Mouse (Mus musculus) embryonic facial prominence, embryonic 11.5 days (tissue): ENCODE results near the gene Tpra1. TPM values are rescaled to one million over a fixed set of nuclear protein-coding genes. Genes with fewer than 3 reads are reported as not detected.
A peak's percentile ranks its signal among the peaks of the same experiment; 100 is the strongest.

ENCODE experiments used
- ATAC-seq: fragments of 200-750 bp; cut with Nextera tagmentation; replicated peaks from 2 replicates; pipeline ENCODE4 v1.8.0; 2017; ENCODE audit warnings: low read depth; ENCODE audit not compliant: insufficient number of reproducible peaks, low FRiP score, low TSS enrichment
- DNase-seq: peaks from one replicate; pipeline ENCODE4 v3.0.0-alpha.2; 2015; ENCODE audit warnings: low spot score
- H3K27ac ChIP-seq: fragments of 300-500 bp; sonication (generic); replicated peaks from 2 replicates; pipeline ENCODE4 v1.5.1; 2014; ENCODE audit warnings: mild to moderate bottlenecking, low read depth, low read length, control low read depth
- H3K27me3 ChIP-seq: fragments of 300-500 bp; sonication (generic); 2 replicates; pipeline ENCODE4 v1.6.1; 2014; ENCODE audit warnings: mild to moderate bottlenecking, low read length, moderate library complexity, mixed read lengths; ENCODE audit not compliant: control insufficient read depth, insufficient read depth
- H3K36me3 ChIP-seq: fragments of 300-500 bp; sonication (generic); replicated peaks from 2 replicates; pipeline ENCODE4 v1.6.1; 2014; ENCODE audit warnings: low read depth, mild to moderate bottlenecking, low read length, moderate library complexity, mixed read lengths; ENCODE audit not compliant: control insufficient read depth, insufficient read depth
- H3K4me1 ChIP-seq: fragments of 300-500 bp; sonication (generic); 2 replicates; pipeline ENCODE4 v1.6.1; 2014; ENCODE audit warnings: low read length, mixed read lengths; ENCODE audit not compliant: control insufficient read depth, insufficient read depth
- H3K4me2 ChIP-seq: fragments of 300-500 bp; sonication (generic); 2 replicates; pipeline ENCODE4 v1.6.1; 2014; ENCODE audit warnings: low read depth, mild to moderate bottlenecking, control low read depth, low read length, moderate library complexity
- H3K4me3 ChIP-seq: fragments of 300-500 bp; sonication (generic); 2 replicates; pipeline ENCODE4 v1.5.1; 2014; ENCODE audit warnings: low read depth, low read length, control low read depth
- H3K9ac ChIP-seq: fragments of 300-500 bp; sonication (generic); replicated peaks from 2 replicates; pipeline ENCODE4 v1.6.1; 2014; ENCODE audit warnings: mild to moderate bottlenecking, control low read depth, low read length
- H3K9me3 ChIP-seq: fragments of 300-500 bp; sonication (generic); replicated peaks from 2 replicates; pipeline ENCODE4 v1.6.1; 2016; ENCODE audit warnings: mild to moderate bottlenecking, low read length, inconsistent platforms, mixed read lengths; ENCODE audit not compliant: control insufficient read depth
- WGBS: fragments of 180-500 bp; shearing (Covaris S2); extraction: QIAGEN DNeasy Blood & Tissue Kit; methylation state at CpG from one replicate; pipeline ENCODE4 v1.1.7; 2014; 5-methylcytosine and 5-hydroxymethylcytosine counted together
- polyA plus RNA-seq: library from polyadenylated mRNA; unstranded; fragments of >200 nt; fragmentation: Nextera tagmentation; extraction: Ambion mirVana; gene quantifications from 2 replicates; pipeline ENCODE4 v1.2.1, GENCODE M21; 2014

The Tpra1 gene
- polyA plus RNA-seq, 1 experiment from 2014 or later = 41.0 TPM

DNA sequence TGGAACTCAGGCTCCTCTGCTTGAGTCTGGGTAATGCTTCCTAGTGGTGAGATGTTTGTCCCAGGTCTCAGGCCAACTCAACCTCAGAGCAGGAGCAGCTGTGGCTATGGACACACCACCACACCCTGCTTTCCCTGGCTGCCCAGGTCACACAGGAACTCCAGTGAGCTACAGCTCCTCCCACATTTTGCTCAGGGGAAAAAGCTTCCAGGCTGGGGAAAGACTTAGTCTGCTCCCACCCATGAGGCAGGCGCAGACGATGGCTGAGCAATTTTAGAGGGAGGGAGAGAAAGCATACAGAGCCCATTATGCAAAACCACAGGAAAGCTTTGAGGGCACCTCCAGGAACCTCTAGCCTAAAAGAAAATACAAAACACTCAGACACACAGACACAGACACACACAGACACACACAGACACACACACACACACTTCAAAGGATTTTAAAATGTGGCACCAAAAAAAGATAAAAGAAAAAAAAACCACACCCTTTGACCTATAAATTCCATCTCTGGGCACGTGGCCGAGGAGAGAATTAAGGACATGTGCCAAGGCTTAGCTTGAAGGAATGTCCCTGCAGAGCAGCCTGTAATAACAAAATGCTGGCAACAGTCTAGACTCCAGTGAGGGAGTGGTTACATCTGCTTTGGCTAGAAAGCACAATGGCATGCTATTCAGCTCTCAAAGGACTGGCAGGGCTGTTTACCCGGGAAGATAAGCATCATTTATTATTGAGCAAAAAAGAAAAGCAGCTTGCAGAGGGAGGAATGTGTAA is 22.6 kb downstream of the Tpra1 start:
- ATAC-seq (peak; percentile 10; the same call in 1 of the 2 replicates), DNase-seq (peak; percentile 75)
- Histone ChIP-seq H3K27me3 (no peaks in the 10 kb centered on the region), H3K9me3 (no peaks in the 10 kb centered on the region), H3K4me3 (no peak overlapping the region), H3K9ac (no peak overlapping the region), H3K4me1 (peaks cover 9% of the 10 kb centered on the region), H3K4me2 (no peak overlapping the region), H3K27ac (peak overlapping the region; percentile 52), H3K36me3 (no peaks in the 10 kb centered on the region)
- WGBS = 4% methylated on average over 5 of the region's 5 CpGs

DNA sequence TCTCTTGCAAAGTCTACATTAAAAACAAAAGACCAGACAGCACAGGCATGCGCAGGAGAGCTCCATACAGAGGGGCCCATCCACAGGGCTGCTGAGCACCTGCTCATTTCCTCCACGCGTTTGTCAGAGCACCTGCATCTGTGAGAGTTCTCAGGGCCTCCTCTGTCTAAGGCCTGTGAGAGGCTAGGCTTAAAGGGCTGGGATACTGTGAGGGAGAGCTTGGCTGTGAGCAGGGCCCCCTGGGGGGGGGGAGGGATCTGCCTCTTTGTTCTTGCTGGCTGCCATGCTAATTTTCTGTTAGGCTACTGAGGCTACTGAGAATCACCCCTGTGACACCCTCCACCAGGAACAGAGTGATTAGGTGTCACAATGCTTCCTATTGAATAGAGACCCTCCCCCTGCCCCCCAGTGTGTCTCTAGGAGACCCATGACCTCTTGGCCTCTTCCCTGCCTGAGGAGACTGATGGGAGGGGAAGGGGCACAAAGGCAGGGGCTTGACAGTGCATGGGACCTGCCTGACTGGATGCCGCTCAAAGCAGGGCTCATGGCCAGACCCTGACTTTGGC is 23.7 kb downstream of the Tpra1 start:
- Histone ChIP-seq H3K27ac (peak overlapping the region; percentile 52), H3K27me3 (no peaks in the 10 kb centered on the region), H3K4me3 (no peak overlapping the region), H3K9ac (peak overlapping the region; percentile 23; the same call in 1 of the 2 replicates), H3K4me1 (peaks cover 9% of the 10 kb centered on the region), H3K4me2 (no peak overlapping the region), H3K36me3 (no peaks in the 10 kb centered on the region), H3K9me3 (no peaks in the 10 kb centered on the region)
- WGBS = 4% methylated on average over 4 of the region's 4 CpGs
- ATAC-seq (peak; percentile 77), DNase-seq (peak; percentile 50)

DNA sequence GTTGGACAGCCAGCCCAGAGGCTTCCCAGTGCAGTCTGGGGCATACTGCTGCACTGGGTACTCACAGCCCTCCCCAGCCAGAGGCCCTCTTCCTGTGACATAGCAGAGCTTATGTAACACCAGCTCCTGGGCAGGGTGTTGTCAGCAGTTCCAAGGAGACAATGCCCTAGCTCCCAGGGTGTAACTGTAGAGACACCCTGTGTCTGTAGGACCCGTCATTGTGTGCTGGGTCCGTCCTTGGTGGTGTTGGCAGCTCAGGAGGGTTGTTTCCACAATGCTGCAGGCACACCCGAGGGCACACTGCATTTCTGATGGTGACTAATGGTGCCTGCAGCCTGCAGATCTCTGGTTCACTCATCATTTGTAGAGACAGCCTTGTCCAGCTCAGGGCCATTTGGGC is 24.8 kb downstream of the Tpra1 start:
- no peaks in the 10 kb centered on the region for H3K9me3 ChIP-seq
- 0 out of 2 replicates have a peak overlapping the region, but pooled peaks have one; percentile 7 for H3K9ac ChIP-seq

DNA sequence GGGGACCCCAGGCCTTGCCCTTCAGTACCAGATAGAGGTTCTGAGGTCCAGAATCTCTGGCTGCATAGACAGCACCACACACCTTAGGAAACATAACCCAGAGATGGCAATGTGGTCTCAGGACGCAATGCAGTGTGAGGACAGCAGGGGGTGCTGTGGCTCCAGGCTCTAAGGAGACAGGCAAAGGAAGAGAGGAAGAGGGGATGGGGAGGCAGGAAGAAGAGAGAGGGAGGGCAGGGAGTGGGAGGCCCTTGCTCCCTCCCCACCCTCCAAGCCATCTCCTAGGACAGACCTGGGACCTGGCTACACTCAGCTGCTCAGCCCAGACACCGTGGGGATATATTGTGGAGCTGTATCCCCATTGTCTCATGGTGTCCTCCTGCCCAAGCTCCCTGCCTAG is 25.5 kb downstream of the Tpra1 start:
- Histone ChIP-seq H3K27me3 (no peaks in the 10 kb centered on the region), H3K9ac (no peak overlapping the region), H3K27ac (no peak overlapping the region), H3K4me1 (peaks cover 9% of the 10 kb centered on the region), H3K36me3 (no peaks in the 10 kb centered on the region), H3K9me3 (no peaks in the 10 kb centered on the region), H3K4me2 (no peak overlapping the region), H3K4me3 (no peak overlapping the region)
- no peak; the same call in 1 of the 2 replicates for ATAC-seq
- 4% methylated on average over 2 of the region's 2 CpGs for WGBS
- peak; percentile 78 for DNase-seq

More for the DNA sequence above, 24.8 kb downstream of the Tpra1 start:
- H3K4me1 ChIP-seq = peaks cover 9% of the 10 kb centered on the region
- DNase-seq (no peak), ATAC-seq (no peak)
- WGBS = 51% methylated on average over 3 of the region's 3 CpGs
- H3K4me3 ChIP-seq = no peak overlapping the region
- H3K36me3 ChIP-seq = no peaks in the 10 kb centered on the region
- no peak overlapping the region for H3K4me2 ChIP-seq
- no peaks in the 10 kb centered on the region for H3K27me3 ChIP-seq
- H3K27ac ChIP-seq = 0 out of 2 replicates have a peak overlapping the region, but pooled peaks have one; percentile 36

DNA sequence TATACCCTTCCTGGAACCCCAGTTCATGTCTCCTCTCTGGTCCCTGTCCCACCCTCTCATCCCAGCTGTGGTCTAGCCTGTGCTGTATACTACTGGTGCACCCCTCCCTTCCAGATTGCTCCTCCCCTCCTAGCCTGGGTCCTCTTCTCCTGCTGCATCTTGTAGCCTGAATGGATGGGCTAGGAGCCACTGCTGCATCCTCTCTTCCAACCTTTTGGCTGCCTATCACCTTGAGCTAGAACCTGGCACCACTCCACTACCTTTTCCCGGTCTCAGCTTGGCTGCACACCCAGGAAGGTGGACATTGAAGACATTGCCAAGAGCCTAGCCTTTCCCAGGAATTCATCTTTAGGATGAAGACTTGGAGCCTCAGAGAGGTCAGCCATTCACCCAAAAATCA is 26.0 kb downstream of the Tpra1 start:
- Histone ChIP-seq H3K36me3 (no peaks in the 10 kb centered on the region), H3K4me1 (peaks cover 9% of the 10 kb centered on the region), H3K27ac (no peak overlapping the region), H3K4me3 (no peak overlapping the region), H3K9me3 (no peaks in the 10 kb centered on the region), H3K9ac (no peak overlapping the region), H3K27me3 (no peaks in the 10 kb centered on the region), H3K4me2 (no peak overlapping the region)
- 72% methylated on average over 1 of the region's 1 CpGs for WGBS
- ATAC-seq (no peak), DNase-seq (no peak)

DNA sequence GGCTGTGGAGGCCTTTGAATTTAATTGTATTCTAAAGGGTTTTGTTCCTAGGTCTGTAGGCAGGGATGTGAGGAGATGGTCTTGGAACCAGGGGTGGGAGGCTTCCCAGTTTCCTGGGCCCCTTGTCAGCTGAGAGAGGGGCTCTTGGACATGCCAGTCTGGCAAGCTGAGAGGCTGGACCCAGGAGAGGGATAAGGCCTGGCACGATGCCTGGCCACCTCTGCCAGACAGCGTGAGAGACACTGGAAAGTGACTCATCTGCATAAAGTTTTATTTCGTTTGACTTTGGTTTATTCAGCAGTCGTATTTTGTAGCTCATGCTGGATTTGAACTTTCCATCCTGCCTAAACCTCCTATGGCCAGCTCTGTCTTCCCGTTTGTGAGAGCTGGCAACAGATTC is 26.5 kb downstream of the Tpra1 start:
- no peak for ATAC-seq
- H3K27me3 ChIP-seq = no peaks in the 10 kb centered on the region
- H3K4me2 ChIP-seq = no peak overlapping the region
- no peaks in the 10 kb centered on the region for H3K9me3 ChIP-seq
- peaks cover 9% of the 10 kb centered on the region for H3K4me1 ChIP-seq
- H3K4me3 ChIP-seq = no peak overlapping the region
- H3K27ac ChIP-seq = no peak overlapping the region
- H3K9ac ChIP-seq = no peak overlapping the region
- no peak for DNase-seq
- no peaks in the 10 kb centered on the region for H3K36me3 ChIP-seq
- 82% methylated on average over 5 of the region's 5 CpGs for WGBS

DNA sequence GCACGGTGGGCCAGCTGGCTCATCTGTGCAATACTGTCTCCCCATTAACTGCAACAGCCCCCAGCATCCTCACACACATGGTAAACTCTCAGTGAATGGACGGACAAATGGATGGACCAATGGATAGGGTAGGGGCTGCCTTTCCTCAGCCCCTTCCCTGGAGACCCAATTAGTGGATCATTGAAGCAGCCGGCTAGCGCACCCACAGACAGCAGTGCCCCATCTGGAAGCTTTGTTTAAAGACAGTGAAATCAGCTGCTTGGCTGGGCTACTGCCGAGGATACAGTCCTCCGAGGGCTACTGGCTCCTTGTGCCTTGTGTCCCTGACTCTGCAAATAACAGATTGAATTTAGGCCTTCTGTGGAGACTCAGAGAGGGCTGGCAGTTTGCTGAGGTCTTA is 27.4 kb downstream of the Tpra1 start:
- WGBS = 50% methylated on average over 6 of the region's 6 CpGs
- Histone ChIP-seq H3K27me3 (no peaks in the 10 kb centered on the region), H3K4me2 (no peak overlapping the region), H3K36me3 (no peaks in the 10 kb centered on the region), H3K9ac (no peak overlapping the region), H3K4me1 (peaks cover 9% of the 10 kb centered on the region), H3K9me3 (no peaks in the 10 kb centered on the region), H3K27ac (no peak overlapping the region), H3K4me3 (no peak overlapping the region)
- DNase-seq (no peak), ATAC-seq (no peak)

DNA sequence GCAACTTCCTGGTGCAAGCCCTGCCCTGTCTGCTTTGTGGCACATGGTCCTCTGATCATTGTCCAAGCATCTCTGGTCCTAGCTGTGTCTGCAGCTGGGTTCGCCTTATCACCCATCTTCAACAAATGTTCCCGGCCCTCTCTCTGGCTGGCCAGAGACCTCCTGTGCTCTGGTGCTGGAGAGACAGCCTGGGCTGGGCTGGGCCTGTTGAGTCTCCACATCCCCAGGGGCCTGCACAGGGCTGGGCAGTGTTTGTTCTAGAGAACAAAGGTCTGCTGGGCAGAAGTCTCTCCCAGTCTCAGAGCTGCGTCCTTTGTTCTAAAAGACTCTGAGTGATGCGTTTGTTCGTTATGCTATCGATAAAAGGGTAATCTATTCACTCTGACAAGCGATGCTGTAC is 28.0 kb downstream of the Tpra1 start:
- Histone ChIP-seq H3K4me1 (peaks cover 11% of the 10 kb centered on the region), H3K9me3 (no peaks in the 10 kb centered on the region), H3K27ac (no peak overlapping the region), H3K4me3 (no peak overlapping the region), H3K4me2 (no peak overlapping the region), H3K27me3 (no peaks in the 10 kb centered on the region), H3K36me3 (no peaks in the 10 kb centered on the region), H3K9ac (no peak overlapping the region)
- DNase-seq (no peak), ATAC-seq (no peak)
- WGBS = 49% methylated on average over 7 of the region's 7 CpGs
